Mouse (Mus musculus): ENCODE results near the gene Lca5l. TPM values are rescaled to one million over a fixed set of nuclear protein-coding genes. Genes with fewer than 3 reads are reported as not detected.
A peak's percentile ranks its signal among the peaks of the same experiment; 100 is the strongest.
"Not testable (repeated sequence)": the region's sequence is repeated elsewhere in the genome, so short reads cannot be mapped to it uniquely, and the experiment has no call there.

The Lca5l gene
- polyA plus RNA-seq, 1 experiment from 2014 or later: 1.8 TPM

DNA sequence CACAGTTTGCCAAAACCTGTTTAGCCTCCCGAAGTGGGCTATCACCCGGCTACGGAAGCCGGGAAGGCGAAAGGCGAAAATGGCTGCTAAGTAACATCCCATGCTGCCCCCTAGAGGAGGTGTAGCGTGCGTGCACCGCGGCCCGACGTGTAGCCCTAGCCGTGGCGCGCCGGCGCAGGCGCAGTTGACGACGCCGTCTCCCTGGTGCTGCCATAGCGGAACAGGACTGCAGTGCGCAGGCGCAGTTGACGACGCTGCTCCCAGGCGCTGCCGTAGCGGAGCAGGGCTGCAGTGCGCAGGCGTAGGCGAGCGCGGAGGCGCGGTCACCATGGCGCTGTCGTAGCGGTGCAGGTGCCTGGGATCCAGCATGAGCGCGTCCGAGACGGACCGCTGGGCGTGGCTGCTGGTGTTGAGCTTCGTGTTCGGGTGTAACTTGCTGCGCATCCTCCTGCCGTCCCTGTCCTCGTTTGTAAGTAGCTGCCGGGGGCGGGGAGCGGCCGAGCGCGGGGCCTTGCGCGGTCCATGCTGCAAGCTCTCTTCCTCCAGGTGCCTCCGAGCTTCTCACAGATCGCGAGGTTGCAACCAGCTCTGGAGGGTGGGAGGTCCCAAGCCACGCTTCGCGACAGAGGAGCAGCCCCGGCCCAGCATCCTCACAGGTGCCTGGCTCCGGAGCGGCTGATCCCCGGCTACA, 46.8 kb downstream of the Lca5l start, which contains the start of gene Wrb:
TSS of gene Wrb (plus strand) at position 298 of the 691 bp plus-strand sequence.
- peaks cover 27% of the 10 kb centered on the region for H3K4me1 ChIP-seq (replicated peaks)
- WGBS: under 1% methylated on average over 68 of the region's 68 CpGs
- peak within 1 kb of the TSS; percentile 81 for H3K27ac ChIP-seq
- peak within 1 kb of the TSS; percentile 93 for H3K4me3 ChIP-seq (replicated peaks)
- H3K9me3 ChIP-seq: no peaks in the 10 kb centered on the region
- H3K36me3 ChIP-seq: 0 out of 2 replicates have a peak, but pooled peaks cover 3% of the 10 kb centered on the region
- ATAC-seq: peak; percentile 98
- H3K27me3 ChIP-seq: no peaks in the 10 kb centered on the region
- peak within 1 kb of the TSS; percentile 86 for H3K4me2 ChIP-seq (replicated peaks)
- H3K9ac ChIP-seq (replicated peaks): peak within 1 kb of the TSS; percentile 88

DNA sequence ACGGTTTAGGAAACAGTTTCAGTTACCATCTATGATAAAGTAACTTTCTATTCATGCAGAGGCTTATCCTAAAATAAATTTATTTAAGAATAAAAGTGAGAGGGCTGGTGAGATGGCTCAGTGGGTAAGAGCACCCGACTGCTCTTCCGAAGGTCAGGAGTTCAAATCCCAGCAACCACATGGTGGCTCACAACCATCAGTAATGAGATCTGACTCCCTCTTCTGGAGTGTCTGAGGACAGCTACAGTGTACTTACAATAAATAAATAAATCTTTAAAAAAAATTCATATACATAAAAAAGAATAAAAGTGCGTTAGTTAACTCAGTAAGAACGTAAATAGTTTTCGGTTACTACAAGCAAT, 47.3 kb downstream of the Lca5l start:
- not testable (repeated sequence) for H3K9ac ChIP-seq (replicated peaks); H3K27me3 ChIP-seq; H3K9me3 ChIP-seq; H3K36me3 ChIP-seq; H3K27ac ChIP-seq
- Histone ChIP-seq H3K4me1 (replicated peaks) (peaks cover 24% of the 10 kb centered on the region), H3K4me2 (replicated peaks) (0 out of 2 replicates have a peak overlapping the region, but pooled peaks have one; percentile 15), H3K4me3 (replicated peaks) (peak overlapping the region; percentile 93)
- ATAC-seq: peak; percentile 25
- WGBS: 27% methylated on average over 6 of the region's 6 CpGs

DNA sequence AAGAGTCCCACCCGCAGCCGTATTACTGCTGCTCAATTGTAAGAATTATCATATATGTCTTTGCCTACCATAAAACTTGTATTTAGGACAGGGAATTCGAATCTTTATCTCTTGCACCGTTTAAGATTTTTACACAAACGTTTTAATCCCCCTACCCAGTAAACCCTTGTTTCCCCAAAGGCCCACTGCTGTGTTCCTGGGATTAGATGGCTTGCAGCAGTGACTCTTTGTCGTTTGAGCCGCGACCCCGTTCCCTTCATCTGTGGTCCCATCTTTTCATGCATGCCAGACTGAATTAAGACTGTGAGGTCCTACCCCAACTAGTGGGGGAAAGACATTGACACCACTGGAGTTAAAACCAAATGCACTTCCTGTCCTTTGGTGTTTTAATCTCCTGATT, 63.6 kb downstream of the Lca5l start:
- WGBS: 1% methylated on average over 9 of the region's 9 CpGs
- Histone ChIP-seq H3K9ac (replicated peaks) (peak overlapping the region; percentile 79), H3K27me3 (peaks cover 18% of the 10 kb centered on the region), H3K36me3 (peaks cover 29% of the 10 kb centered on the region), H3K9me3 (no peaks in the 10 kb centered on the region), H3K4me2 (replicated peaks) (peak overlapping the region; percentile 82), H3K4me1 (replicated peaks) (peaks cover 41% of the 10 kb centered on the region), H3K27ac (peak overlapping the region; percentile 99), H3K4me3 (replicated peaks) (peak overlapping the region; percentile 94)
- no peak for ATAC-seq

DNA sequence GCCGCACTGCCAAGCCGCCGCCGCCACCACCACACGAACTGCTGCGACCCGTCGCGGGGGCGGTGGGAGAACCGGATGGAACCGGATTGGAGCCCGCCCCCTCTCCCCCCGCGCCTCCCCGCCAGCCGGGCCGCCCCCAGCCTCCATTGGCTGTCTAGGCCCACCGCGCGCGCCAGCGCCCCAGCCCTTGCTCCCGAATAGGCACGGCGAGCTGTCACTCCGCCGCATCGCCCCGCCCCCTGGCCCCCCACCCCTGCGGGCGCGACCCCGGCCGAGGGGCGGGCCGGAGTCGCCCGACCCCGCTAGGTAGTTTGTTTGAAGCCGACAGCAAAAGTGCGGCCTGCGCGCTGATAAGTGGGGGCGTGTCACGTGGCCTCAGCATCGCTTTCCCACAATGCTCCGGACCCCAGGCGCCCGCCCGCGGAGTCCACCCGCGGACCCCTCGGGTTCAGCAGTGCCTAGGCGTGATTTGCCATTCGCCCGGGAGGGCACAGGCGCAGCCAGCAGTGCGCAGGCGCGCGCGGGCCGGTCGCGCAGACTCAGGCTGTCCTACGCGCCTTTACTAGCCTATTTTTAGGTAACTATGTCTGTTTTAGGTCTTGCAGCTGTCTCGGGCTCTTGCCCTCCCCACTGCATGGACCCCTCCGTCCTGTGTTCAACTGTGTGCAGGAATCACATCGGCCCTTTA, 64.3 kb downstream of the Lca5l start, which contains the start of gene Hmgn1:
TSS of gene Hmgn1 (minus strand) at position 73 of the 688 bp plus-strand sequence.
- Histone ChIP-seq H3K36me3 (peaks cover 34% of the 10 kb centered on the region), H3K27me3 (peaks cover 18% of the 10 kb centered on the region), H3K27ac (peak within 1 kb of the TSS; percentile 99), H3K4me3 (replicated peaks) (peak within 1 kb of the TSS; percentile 94), H3K9ac (replicated peaks) (peak within 1 kb of the TSS; percentile 99), H3K4me1 (replicated peaks) (peaks cover 41% of the 10 kb centered on the region), H3K4me2 (replicated peaks) (peak within 1 kb of the TSS; percentile 82), H3K9me3 (no peaks in the 10 kb centered on the region)
- WGBS: under 1% methylated on average over 49 of the region's 72 CpGs
- peak; percentile 98 for ATAC-seq

DNA sequence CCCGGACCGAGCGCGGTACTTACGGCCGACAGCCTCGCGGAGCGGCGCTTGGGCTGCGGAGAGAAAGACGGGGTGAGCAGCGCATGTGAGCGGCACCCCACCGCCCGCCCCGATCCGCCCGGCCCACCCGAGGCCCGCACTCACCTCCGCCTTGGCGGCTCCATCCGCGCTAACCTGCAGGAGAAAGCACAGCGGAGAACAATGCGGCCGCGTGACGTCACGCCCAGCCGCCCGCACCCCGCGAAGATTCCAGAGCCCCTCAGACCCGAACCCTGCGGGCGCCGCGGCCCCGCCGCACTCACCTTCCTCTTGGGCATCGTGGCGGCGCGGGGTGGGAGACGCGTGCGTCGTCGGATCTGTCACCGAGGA, 64.8 kb downstream of the Lca5l start:
- H3K27me3 ChIP-seq: peaks cover 18% of the 10 kb centered on the region
- WGBS: under 1% methylated on average over 49 of the region's 52 CpGs
- ATAC-seq: peak; percentile 80
- H3K4me3 ChIP-seq (replicated peaks): peak overlapping the region; percentile 94
- peaks cover 41% of the 10 kb centered on the region for H3K4me1 ChIP-seq (replicated peaks)
- peaks cover 40% of the 10 kb centered on the region for H3K36me3 ChIP-seq
- no peaks in the 10 kb centered on the region for H3K9me3 ChIP-seq
- peak overlapping the region; percentile 99 for H3K9ac ChIP-seq (replicated peaks)
- H3K27ac ChIP-seq: peak overlapping the region; percentile 99
- peak overlapping the region; percentile 82 for H3K4me2 ChIP-seq (replicated peaks)

DNA sequence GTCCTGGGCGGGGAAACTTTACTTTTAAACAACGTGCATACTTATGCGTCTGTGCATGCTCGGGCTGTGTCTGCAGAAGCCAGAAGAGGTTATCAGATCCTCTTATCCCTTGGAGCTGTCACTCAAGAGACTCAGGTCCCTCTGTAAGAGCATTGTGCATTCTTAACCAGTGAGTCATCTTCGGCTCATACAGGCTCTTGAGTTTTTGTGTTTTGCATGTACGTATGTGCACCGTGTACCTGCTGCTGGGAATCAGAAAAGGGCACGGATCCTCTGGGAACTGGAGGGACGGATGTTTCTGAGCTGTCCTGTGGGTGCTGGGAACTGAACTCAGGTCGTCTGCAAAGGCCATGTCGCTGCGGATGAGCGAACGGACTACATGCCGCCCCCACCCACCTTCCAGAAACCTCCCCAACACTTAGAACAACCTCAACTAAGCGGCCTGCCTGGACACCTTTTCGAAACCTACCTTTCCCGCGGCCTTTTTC, 65.3 kb downstream of the Lca5l start:
- no peaks in the 10 kb centered on the region for H3K9me3 ChIP-seq
- H3K27me3 ChIP-seq: peaks cover 18% of the 10 kb centered on the region
- peak overlapping the region; percentile 99 for H3K27ac ChIP-seq
- peak overlapping the region; percentile 94 for H3K4me3 ChIP-seq (replicated peaks)
- H3K9ac ChIP-seq (replicated peaks): peak overlapping the region; percentile 99
- H3K4me2 ChIP-seq (replicated peaks): peak overlapping the region; percentile 82
- peaks cover 41% of the 10 kb centered on the region for H3K4me1 ChIP-seq (replicated peaks)
- H3K36me3 ChIP-seq: peaks cover 43% of the 10 kb centered on the region
- ATAC-seq: no peak
- 4% methylated on average over 19 of the region's 19 CpGs for WGBS

DNA sequence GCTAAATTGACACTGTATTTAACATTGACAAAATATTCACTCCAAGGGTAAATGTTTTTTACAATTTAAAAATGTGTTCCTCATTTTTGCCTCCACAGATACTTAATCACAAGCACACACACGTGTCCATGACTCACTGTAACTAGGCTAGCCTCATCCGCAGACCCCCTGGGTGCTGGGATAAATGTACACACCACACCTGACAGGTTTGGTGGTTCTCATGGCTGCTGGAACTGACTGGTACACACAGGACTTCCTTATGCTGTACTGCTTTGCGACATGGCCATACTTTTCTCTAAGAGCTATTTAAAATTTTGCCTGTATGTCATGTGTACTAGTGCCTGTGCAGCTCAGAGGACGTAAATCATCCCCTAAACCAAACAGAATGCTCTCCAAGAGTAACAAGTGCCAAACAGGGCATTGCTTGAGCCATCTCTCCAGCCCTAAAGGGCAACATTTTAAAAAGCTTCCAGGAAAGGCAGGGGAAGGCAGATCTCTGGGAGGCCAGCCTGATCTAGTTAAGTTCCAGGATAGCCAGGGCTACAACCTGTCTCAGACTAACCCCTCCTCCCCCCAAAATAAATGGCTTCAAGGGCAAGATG, 71.9 kb downstream of the Lca5l start:
- no peak overlapping the region for H3K4me2 ChIP-seq (replicated peaks)
- no peak for ATAC-seq
- H3K36me3 ChIP-seq: peaks cover 64% of the 10 kb centered on the region
- no peak overlapping the region for H3K4me3 ChIP-seq (replicated peaks)
- H3K4me1 ChIP-seq (replicated peaks): peaks cover 15% of the 10 kb centered on the region
- no peaks in the 10 kb centered on the region for H3K9me3 ChIP-seq
- H3K9ac ChIP-seq (replicated peaks): no peak overlapping the region
- 78% methylated on average over 4 of the region's 4 CpGs for WGBS
- no peaks in the 10 kb centered on the region for H3K27me3 ChIP-seq
- no peak overlapping the region for H3K27ac ChIP-seq

DNA sequence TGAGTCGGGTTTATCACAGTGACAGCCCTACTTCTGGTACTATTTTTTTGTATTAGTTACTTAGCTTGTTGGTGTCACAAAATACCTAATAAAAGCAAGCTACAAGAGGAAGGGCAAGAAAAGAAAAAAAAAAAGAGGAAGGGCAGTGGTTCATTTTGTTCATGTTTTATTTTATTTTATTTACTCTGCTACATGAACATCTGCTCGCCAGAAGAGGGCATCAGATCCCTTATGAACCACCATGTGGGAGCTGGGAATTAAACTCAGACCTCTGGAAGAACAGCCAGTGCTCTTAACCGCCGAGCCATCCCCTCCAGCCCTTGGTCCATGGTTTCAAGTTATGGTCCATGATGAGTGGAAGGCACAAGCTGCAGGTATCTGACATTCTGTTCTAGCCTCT, 77.3 kb downstream of the Lca5l start:
- no peak for ATAC-seq

DNA sequence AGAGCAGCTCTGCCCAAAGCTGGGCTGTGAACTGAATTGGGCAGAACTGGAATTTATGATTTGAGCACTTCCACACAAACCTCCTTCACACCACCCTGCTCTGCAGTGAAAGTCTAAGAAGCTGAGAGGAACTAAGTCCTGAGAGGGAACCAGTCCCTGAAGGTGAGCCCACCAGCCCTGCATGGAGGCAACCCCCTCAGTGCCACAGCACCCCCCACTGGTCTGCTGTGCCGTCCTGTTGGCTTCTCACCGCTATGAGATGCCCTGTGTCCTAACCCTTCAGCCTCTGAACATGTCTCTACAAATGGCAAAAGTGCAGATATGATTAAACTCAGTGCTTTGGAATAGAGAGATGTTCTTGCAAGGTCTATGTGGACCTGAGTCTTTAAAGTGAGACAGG, 79.3 kb downstream of the Lca5l start:
- H3K4me3 ChIP-seq (replicated peaks): no peak overlapping the region
- ATAC-seq: no peak
- no peaks in the 10 kb centered on the region for H3K9me3 ChIP-seq
- 47% methylated on average over 2 of the region's 2 CpGs for WGBS
- H3K36me3 ChIP-seq: peaks cover 4% of the 10 kb centered on the region; the same call in 1 of the 2 replicates
- no peaks in the 10 kb centered on the region for H3K4me1 ChIP-seq (replicated peaks)
- H3K27ac ChIP-seq: no peak overlapping the region
- H3K9ac ChIP-seq (replicated peaks): no peak overlapping the region
- no peaks in the 10 kb centered on the region for H3K27me3 ChIP-seq
- H3K4me2 ChIP-seq (replicated peaks): no peak overlapping the region

More for the DNA sequence above, 77.3 kb downstream of the Lca5l start:
- H3K4me1 ChIP-seq (replicated peaks): no peaks in the 10 kb centered on the region
- no peak overlapping the region for H3K4me2 ChIP-seq (replicated peaks)
- WGBS: 47% methylated on average over 4 of the region's 4 CpGs
- H3K4me3 ChIP-seq (replicated peaks): no peak overlapping the region
- H3K9me3 ChIP-seq: no peaks in the 10 kb centered on the region
- H3K27ac ChIP-seq: no peak overlapping the region
- H3K9ac ChIP-seq (replicated peaks): no peak overlapping the region
- H3K27me3 ChIP-seq: no peaks in the 10 kb centered on the region
- peaks cover 18% of the 10 kb centered on the region for H3K36me3 ChIP-seq

DNA sequence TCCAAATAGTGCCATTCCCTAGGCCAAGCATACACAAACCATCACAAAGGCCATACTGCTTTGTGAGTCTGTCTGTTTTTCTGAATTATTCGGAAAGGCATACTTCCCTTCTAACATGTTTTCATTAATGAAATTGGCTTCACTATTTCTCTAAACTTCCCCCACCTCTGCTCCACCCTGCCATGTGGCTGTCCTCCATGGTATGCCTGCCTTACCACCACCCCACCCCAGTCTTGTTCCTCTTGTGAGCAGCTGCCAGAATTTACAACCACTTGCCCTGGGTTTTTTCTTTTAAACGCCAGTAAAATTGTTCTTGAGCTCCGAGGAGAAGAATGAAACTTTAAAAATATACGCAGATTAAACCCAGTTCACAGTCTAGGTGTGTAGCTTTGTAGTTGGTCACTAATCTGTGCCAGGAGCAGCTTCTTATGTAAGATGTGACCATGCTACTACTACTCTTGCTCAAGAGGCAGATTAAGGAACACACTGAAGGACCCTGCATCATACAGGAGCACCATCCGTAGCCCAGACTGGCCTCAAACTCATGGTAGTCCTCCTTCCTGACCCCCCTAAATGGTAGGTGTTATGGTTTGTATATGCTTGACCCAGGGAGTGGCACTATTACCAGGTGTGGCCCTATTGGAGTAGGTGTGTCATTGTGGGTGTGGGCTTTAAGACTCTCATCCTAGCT, 81.3 kb downstream of the Lca5l start:
- ATAC-seq: no peak
- Histone ChIP-seq H3K4me3 (replicated peaks) (no peak overlapping the region), H3K27ac (no peak overlapping the region), H3K27me3 (no peaks in the 10 kb centered on the region), H3K4me1 (replicated peaks) (no peaks in the 10 kb centered on the region), H3K9ac (replicated peaks) (no peak overlapping the region), H3K4me2 (replicated peaks) (no peak overlapping the region), H3K9me3 (no peaks in the 10 kb centered on the region), H3K36me3 (no peaks in the 10 kb centered on the region)
- 92% methylated on average over 5 of the region's 5 CpGs for WGBS

DNA sequence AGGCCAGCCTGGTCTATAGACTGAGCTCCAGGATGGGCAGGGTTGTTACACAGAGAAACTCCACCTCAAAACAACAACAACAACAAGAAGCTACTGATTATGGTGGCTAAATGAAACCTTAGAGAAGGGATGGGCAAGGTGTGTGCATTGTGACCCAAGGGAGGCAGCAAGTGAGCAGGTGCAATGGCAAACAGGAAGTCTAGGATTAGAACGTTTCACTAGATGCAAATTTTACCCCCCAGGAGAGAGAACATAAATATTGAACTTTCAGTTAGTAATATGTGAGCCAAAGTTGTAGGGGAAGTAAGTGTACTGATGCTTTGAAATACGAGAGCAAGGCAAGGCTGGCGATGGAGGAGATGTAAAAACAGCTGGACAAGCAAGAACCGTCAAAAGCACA, 82.4 kb downstream of the Lca5l start:
- Histone ChIP-seq H3K4me2 (replicated peaks) (no peak overlapping the region), H3K27ac (no peak overlapping the region), H3K9me3 (no peaks in the 10 kb centered on the region), H3K9ac (replicated peaks) (no peak overlapping the region), H3K4me1 (replicated peaks) (no peaks in the 10 kb centered on the region), H3K27me3 (no peaks in the 10 kb centered on the region), H3K4me3 (replicated peaks) (no peak overlapping the region), H3K36me3 (no peaks in the 10 kb centered on the region)
- no peak for ATAC-seq
- WGBS: 70% methylated on average over 4 of the region's 4 CpGs

Measured in midbrain, embryonic 13.5 days (tissue).